Mouse (Mus musculus) forelimb bud, embryonic 11.5 days (tissue): ENCODE data around the gene Gpx1.

Experiments
- DNase-seq: peaks from one replicate; pipeline ENCODE4 v3.0.0-alpha.2; 2012; ENCODE audit warnings: low read depth, low spot score

Gpx1 gene

GRCm38 (mm10) chr9:108339886-108340257, 1.2 kb downstream of the Gpx1 start:
- DNase-seq = no peak

- DNase-seq = no peak
Observed at GRCm38 (mm10) chr9:108340258-108341138, 1.8 kb downstream of the Gpx1 start.

GRCm38 (mm10) chr9:108341139-108341475, 2.4 kb downstream of the Gpx1 start:
- DNase-seq = no peak

GRCm38 (mm10) chr9:108341801-108342200, 3.1 kb downstream of the Gpx1 start:
- DNase-seq = no peak

GRCm38 (mm10) chr9:108342301-108342831, 3.7 kb downstream of the Gpx1 start:
- DNase-seq = no peak

GRCm38 (mm10) chr9:108343331-108343730, 4.6 kb downstream of the Gpx1 start:
- no peak for DNase-seq

- DNase-seq = no peak
Observed at GRCm38 (mm10) chr9:108343835-108344234, 5.1 kb downstream of the Gpx1 start.

GRCm38 (mm10) chr9:108344471-108344870, 5.8 kb downstream of the Gpx1 start:
- DNase-seq = no peak

GRCm38 (mm10) chr9:108347024-108347423, 8.3 kb downstream of the Gpx1 start:
- no peak for DNase-seq

GRCm38 (mm10) chr9:108347540-108348289, 9.0 kb downstream of the Gpx1 start, which contains the start of gene Usp4:
Gene Usp4 (plus strand): TSS chr9:108347853.
- peak; percentile 87 for DNase-seq

- DNase-seq = no peak
Observed at GRCm38 (mm10) chr9:108348290-108348680, 9.6 kb downstream of the Gpx1 start.

GRCm38 (mm10) chr9:108349727-108350126, 11.0 kb downstream of the Gpx1 start:
- no peak for DNase-seq

- no peak for DNase-seq
Observed at GRCm38 (mm10) chr9:108378234-108378633, 39.5 kb downstream of the Gpx1 start.

- no peak for DNase-seq
Observed at GRCm38 (mm10) chr9:108378736-108379135, 40.0 kb downstream of the Gpx1 start.

- DNase-seq = no peak
Observed at GRCm38 (mm10) chr9:108379294-108379693, 40.6 kb downstream of the Gpx1 start.

GRCm38 (mm10) chr9:108381382-108381781, 42.7 kb downstream of the Gpx1 start:
- no peak for DNase-seq

- no peak for DNase-seq
Observed at GRCm38 (mm10) chr9:108385006-108385405, 46.3 kb downstream of the Gpx1 start.

GRCm38 (mm10) chr9:108386816-108387215, 48.1 kb downstream of the Gpx1 start:
- no peak for DNase-seq

- no peak for DNase-seq
Observed at GRCm38 (mm10) chr9:108388601-108389000, 49.9 kb downstream of the Gpx1 start.

GRCm38 (mm10) chr9:108389220-108389619, 50.5 kb downstream of the Gpx1 start:
- DNase-seq = no peak
